Mouse (Mus musculus) layer of hippocampus, postnatal 14 days (tissue): ENCODE results near the gene Slc12a1. TPM values are rescaled to one million over a fixed set of nuclear protein-coding genes. Genes with fewer than 3 reads are reported as not detected.

Experiments
- DNase-seq, 2 experiments: peaks; one replicate each; pipeline ENCODE4 v3.0.0; 2021 to 2022; ENCODE audit warnings: low spot score in 2 of 2, mixed read lengths in 1 of 2
- total RNA-seq, 2 experiments: library from RNA; stranded (reverse); gene quantifications; 2 replicates each; pipeline ENCODE4 v1.2.3; 2021

The Slc12a1 gene
- total RNA-seq, 2 experiments from 2014 or later, result 0.07 TPM; not detected in 1

- DNase-seq, result no peak
Measured at GRCm38 (mm10) chr2:125253699-125254098, 101.4 kb downstream of the Slc12a1 start.

- no peak for DNase-seq
Measured at GRCm38 (mm10) chr2:125254630-125255029, 102.3 kb downstream of the Slc12a1 start.

- no peak for DNase-seq
Measured at GRCm38 (mm10) chr2:125255886-125256285, 103.6 kb downstream of the Slc12a1 start.

GRCm38 (mm10) chr2:125259230-125260120, 107.2 kb downstream of the Slc12a1 start:
- peak in 1 of 2 experiments; percentile 43 for DNase-seq

- no peak for DNase-seq
Measured at GRCm38 (mm10) chr2:125260326-125260725, 108.0 kb downstream of the Slc12a1 start.

- DNase-seq, result peak in 1 of 2 experiments; percentile 40
Measured at GRCm38 (mm10) chr2:125263056-125263455, 110.8 kb downstream of the Slc12a1 start.

- no peak for DNase-seq
Measured at GRCm38 (mm10) chr2:125263753-125264152, 111.4 kb downstream of the Slc12a1 start.

GRCm38 (mm10) chr2:125268876-125269275, 116.6 kb downstream of the Slc12a1 start:
- DNase-seq, result no peak

- DNase-seq, result no peak
Measured at GRCm38 (mm10) chr2:125275617-125276016, 123.3 kb downstream of the Slc12a1 start.

- DNase-seq, result no peak
Measured at GRCm38 (mm10) chr2:125276692-125277091, 124.4 kb downstream of the Slc12a1 start.

GRCm38 (mm10) chr2:125278474-125278873, 126.2 kb downstream of the Slc12a1 start:
- DNase-seq, result no peak

Other genes starting within 250 kb of the Slc12a1 start
- 1 to 10 TPM in 1 of 2 experiments, under 1 TPM in 1; 0.64 to 1.2 TPM for gene Slc24a5, start 84.4 kb upstream of the Slc12a1 start, total RNA-seq
- 100 to 1,000 TPM; 111 to 115 TPM for gene Myef2, start 28.8 kb upstream of the Slc12a1 start, total RNA-seq
- 10 to 100 TPM in 1 of 2 experiments, 1 to 10 TPM in 1; 9.4 to 10.4 TPM for gene Ctxn2, start 15.8 kb upstream of the Slc12a1 start, total RNA-seq
- gene Dut, start 94.7 kb downstream of the Slc12a1 start, total RNA-seq, result 10 to 100 TPM; 31.4 to 32.6 TPM